Mouse (Mus musculus) lung, postnatal 36 days (tissue): ENCODE measurements at regions not wholly inside any gene's neighbourhood (a gene's known extent, or its start where the extent isn't known, plus 50 kb on each side); places are given as distances from the start of the nearest gene placed in this dataset.
"Not testable (repeated sequence)": the region's sequence is repeated elsewhere in the genome, so short reads cannot be mapped to it uniquely, and the experiment has no call there.

ENCODE experiments used
- DNase-seq: peaks from one replicate; pipeline ENCODE4 v3.0.0; 2022; ENCODE audit warnings: mixed read lengths

DNA sequence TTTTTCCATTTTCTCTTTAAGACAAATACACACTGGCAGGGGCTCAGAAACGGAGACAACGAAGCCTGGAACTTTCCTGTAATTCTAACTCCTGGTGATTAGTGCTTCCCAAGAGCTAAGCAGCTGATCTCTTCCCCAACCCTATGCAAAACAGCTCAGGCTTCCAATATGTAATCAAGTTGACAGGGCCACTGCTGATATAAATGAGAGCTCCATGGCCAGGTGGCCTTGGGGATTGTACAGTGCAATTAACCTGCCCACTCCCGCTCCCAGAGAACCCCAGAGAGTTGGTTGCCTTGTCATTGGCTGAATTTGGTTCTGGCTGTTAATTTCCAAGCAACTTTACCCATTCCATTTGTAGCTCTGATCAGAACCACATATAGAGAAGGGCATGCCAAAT, 67.8 kb downstream of the 4933415F23Rik start:
- no peak for DNase-seq

DNA sequence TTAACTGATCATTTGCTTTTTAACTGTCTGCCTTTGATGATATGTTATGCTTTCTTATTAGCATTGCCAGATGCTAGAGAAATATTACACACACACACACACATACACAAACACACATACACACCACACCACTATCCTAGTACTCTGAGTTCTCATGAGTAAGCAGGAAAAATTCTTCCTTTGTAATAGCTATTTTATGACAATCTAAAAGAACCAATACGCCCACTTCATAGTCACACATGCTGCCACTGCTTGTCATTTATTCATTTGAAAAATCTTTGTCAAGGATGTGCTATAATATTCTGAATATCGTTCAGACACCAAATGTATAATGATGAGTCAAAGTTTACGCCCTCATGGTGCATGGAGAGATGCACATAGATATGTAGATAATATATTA, 78.5 kb downstream of the 4933415F23Rik start:
- DNase-seq, result no peak

DNA sequence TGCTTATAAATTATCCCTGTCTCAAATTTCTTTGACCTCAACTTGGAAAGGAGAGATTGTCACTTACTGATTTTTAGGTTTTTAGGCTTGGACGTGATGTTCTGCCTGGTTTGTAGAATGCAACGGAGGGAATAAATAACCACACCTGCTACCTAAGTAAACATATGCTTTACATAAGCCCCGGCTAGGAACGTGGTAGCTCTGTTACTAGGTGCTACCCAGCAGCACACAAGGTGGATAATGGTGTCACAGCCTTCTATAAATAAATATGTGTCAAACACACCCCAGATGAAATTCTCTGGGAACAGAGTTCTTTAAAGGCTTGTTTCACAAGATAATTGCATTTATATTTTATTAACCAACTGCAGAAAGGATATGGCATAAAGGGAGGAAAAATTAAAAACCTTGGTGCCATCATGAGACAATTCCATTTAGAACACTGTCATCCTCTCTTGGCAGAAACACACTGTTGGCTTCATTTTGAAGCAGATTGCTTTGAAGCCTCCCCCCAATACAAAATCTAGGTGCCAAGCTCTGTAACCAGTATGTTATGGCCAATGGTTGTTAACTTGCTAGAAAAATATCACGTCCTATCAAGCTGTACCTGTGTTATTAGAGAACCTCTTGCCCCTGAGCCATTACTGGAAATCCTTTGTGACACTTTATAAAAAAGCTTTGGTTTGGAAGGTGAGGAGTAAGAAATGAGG, 94.1 kb downstream of the 4933415F23Rik start:
- DNase-seq, result no peak

DNA sequence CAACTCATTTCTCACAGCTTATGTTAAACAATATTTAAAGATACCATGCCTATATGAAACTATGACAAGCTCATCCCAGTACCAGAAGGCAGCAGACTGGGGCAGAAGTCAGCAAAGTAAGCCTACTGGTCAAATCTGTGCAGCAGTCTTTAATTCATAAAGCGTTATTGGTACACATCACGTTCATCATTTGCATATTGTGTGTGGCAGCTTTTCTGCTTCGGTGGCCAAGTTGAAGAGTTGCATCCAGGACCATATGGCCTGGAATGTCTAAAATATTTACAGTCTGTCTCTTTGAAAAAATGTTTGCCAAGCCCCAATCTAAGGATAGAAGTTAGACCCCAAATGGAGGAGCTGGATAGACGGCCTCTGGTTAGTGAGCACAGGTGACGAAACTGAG, 97.2 kb downstream of the 4933415F23Rik start:
- no peak for DNase-seq

DNA sequence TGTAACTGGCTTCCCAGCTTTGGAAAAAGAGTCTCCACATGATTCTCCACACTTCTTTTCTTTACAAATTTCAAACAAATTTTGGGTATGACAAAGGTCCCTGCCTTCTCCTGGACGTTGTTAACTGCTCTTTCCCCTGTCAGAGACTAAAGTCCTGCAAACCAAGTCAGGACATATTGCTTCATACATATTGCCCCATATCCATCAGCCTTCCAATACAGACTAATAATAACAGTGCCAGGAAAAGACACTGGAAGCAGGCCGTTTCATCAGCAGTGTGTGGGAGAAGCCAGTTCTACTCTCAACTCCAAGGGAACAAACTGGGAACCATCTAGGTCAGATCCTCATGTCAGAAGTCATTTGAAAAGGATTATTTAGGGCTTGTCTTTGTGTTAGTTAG, 105.4 kb downstream of the 4933415F23Rik start:
- DNase-seq, result no peak

DNA sequence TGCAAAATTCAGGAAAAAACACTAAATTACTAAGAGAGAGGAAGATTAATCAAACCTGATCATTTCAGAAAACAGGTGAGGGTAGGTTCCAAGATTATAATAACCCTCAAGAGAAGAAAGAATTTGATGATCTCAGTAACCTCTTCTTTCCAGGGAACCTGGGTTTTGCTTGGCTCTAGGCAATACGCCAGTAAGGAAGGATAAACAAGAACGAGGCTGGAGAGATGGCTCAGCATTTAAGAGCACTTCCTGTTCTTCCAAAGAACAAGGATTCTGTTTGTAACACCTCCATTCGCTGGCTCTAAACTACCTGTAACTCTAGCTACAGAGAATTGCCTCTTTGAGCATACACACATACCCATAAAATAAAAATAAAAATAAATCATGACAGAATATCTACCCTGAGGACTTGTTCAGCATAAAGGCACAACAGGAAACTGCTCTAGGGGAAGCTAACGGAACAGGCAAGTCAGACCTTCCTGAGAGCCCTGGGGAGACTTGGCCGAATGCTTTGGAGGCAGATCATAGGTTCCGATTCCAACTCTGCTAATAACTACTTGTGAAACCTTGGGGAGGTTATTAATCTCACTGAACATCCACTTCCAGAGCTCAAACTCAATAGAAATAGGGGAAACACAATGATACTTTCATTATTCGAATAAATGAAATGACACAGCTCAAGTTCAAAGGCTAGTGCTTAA, 112.4 kb downstream of the 4933415F23Rik start:
- DNase-seq, result no peak

DNA sequence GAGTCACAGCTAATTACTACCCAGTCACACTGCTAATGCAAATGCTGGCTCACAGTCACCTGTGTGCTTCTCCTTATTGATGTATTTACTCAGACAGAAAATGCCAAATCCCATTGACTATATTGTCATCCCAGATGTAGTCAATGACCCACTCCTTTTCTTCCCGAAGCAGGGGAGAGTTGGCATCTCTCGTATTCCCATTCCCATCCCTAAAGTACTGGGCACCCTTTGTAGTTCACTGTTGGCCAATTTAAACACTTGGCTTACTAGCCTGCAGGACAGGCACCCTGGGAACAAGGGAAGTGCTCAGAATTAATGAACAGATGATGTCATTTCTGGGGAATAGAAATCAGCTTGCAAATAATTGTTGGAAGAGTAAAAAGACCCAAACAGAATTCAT, 114.5 kb downstream of the 4933415F23Rik start:
- DNase-seq, result no peak

DNA sequence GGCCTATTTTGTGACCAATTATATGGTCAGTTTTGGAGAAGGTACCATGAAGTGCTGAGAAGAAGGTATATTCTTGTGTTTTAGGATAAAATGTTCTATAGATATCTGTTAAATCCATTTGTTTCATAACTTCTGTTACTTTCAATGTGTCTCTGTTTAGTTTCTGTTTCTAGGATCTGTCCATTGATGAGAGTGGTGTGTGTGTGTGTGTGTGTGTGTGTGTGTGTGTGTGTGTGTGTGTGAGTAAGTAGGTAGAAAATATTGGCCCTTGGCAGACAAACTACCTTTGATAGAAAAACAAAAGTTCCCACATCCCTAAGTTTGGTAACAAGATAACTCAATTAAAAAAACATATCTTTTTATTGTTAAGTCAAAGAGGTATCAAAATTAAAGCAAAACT, 117.8 kb downstream of the 4933415F23Rik start:
- not testable (repeated sequence) for DNase-seq

DNA sequence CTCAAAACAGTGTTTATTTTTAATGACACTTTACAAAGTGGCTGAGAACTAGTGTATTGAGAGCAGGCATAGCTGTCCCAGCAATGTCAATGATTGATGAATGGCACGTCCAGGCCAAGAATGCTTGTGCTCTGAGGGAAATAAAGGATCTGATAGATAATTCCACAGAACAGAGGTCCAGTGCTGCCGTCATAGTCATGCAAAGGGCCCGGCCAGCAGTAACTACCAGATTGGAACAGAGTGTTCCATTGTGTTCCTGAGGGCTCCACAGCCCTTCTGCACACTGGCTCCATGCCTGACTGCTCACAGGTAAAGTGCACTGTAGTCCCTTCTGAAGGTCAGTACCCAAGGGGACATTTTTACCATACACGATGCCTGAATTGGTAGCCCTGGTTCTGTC, 127.1 kb downstream of the 4933415F23Rik start:
- DNase-seq, result no peak

DNA sequence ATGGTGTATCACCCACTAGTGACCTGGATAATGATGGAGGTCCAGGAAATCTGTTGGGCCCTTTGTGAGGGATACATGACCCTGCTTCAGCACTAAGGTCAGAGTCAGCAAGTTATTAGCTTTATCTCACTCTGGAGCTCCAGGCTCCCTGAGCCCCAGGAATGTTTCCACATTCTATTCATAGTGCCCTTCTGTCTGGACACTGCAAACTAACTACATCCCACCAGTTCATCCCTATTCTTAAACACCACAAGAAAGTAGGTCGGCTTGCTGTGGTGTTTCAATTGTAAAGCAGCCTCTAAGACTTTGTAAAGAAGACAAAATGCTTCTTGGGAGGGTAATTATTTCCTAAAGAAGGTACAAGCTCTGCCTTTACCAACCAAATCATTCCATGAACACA, 138.2 kb upstream of the Rims1 start:
- no peak for DNase-seq

DNA sequence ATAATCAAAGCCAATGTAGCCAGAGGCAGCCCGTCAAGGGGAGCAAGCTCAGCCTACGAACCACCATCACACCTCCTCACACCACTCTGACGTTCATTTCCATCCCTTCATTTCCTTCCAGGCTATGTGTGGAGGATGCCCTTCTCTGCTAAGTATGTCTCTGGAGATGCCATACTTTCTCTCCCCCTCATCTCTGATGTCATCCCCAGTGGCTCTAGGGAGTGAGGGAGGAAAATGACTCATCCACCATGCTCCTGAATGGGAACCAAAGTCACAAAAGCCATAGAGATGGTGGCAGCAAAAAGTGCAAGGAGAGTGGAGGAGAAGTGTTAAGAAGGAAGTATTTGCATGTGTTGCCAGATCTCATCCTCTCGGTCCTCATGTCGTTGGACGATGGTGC, 134.0 kb upstream of the Rims1 start:
- DNase-seq, result no peak

DNA sequence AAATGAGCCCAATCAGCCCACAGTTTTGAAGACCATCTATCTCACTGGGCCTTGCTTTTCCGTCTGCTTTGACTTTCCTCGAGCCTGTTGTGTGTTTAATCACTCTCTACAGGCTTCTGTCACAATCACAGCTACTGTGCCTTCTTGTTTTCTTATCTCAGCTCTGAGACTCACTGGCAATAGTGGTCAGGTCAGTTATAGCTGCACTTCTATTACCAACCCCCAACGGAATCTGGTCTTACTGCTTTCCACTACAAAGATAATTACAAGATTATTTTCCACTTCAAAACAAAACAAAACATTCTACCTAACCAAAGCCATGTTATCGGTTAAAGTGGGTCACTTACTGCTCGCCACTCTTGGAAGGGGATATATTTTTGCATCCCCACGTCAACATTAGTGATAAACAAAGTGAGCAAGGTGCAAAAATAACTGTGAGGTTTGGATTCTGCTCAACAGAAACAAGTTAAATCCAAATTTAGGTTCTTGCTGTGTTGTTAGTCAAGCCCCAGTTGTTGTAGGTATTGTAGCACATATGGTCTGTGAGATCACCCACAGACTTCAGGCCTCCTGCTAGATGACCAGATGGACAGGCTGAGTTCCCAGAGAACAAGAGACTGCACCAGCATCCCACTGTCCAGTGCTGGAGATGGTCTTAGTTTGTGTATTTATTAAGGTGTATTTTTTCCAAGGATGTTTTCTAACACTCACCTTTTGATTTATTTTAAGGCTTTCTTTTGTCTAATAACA, 125.5 kb upstream of the Rims1 start:
- DNase-seq, result no peak

DNA sequence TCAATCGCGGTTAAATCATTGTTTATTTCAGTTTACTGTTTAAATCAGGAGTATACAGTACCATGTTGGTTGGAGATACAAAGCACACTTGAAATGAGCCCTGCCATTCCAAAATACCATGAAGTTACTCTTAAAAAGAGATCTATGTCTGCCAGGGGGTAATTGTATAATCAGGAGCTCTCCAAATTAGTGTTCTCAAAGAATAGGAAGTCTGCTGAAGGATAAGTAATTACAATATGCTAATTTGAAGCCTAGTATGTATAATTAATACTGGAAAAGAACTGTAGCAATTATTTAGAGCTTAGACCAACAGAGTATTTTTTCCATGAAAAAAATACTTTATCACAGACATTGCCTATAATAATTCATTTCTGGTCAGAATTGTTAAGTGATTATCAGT, 97.2 kb upstream of the Rims1 start:
- no peak for DNase-seq

DNA sequence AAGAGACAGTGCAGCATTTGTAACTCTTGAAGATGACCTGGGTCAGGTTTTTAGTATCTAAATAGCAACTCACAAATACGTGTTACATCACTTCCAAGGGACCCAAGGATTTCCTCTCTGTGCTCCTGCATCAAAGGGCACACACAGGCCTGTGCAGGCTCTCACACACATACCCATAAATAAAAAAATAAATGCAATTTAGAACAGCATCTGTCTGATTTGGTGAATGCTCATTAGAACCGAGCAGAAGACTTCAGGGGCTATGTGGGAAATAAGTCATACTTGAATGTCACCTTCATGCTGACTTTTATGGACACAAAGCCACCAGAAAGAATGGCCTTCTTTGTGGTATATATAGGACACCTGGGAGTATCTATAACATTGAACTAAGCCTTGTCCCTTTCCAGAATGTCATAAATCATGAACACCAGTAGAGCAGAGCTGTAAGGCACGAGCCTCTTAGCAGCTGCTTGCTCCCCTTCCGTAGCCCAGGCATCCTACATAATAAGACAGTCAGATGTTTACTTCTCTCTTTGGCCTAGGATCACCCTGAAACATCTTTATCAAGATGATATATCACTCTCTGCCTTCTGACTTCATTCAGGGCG, 95.3 kb upstream of the Rims1 start:
- DNase-seq, result no peak

DNA sequence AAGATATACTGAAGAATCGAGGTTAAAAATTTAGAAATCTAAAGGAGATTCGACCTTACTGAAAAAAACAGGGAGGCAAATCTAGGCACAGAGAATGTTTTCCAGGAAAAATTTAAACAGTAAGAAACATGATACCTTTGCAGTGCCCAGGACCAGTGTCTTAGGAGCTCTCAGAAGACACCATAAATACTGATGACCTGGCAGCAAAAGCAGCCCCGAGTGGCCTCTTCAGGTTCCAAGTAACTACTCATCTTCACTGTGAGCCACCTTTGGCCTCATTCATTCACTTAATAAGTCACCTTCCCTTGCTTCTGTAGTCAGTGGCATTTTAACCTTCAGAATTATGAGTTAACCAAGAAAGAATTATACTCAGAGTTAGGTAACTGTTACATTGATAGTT, 89.3 kb upstream of the Rims1 start:
- no peak for DNase-seq

DNA sequence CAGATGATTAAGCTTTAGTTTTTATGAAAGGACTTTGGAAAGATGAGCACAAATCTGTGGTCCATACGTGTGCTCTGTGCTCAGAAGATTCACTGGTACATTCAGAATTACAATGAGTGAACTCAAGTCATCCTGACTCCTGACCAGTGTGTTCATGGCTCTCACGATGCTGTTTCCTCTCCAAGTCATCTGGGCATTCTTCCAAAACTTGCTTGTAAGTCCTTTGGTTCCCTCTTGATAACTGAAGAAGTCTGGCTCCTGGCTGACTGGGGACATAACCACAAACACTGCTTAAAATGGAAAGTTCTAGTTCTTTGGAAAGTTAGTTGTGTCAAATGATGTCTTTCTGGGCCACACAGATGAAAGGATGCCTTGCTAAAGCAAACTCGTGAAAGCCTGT, 57.2 kb upstream of the Rims1 start:
- peak; percentile 18 for DNase-seq
